Mouse (Mus musculus): ENCODE data around the gene Sigmar1.
"Not testable (repeated sequence)": the region's sequence is repeated elsewhere in the genome, so short reads cannot be mapped to it uniquely, and the experiment has no call there.

The Sigmar1 gene

GRCm38 (mm10) chr4:41755338-41756305 lies at the start of gene Sigmar1:
TSS of gene Sigmar1 (minus strand) at chr4:41756157.
- DNase-seq (ENCODE audit: low spot score in 2 of 2), result peak; percentile 85 to 91

- not testable (repeated sequence) for DNase-seq (ENCODE audit: low spot score in 2 of 2)
Measured at GRCm38 (mm10) chr4:41783197-41783596, 27.2 kb upstream of the Sigmar1 start.

GRCm38 (mm10) chr4:41782711-41783110 lies 26.8 kb upstream of the Sigmar1 start:
- DNase-seq (ENCODE audit: low spot score in 2 of 2), result not testable (repeated sequence)

- not testable (repeated sequence) for DNase-seq (ENCODE audit: low spot score in 2 of 2)
Measured at GRCm38 (mm10) chr4:41781748-41782485, 26.0 kb upstream of the Sigmar1 start.

GRCm38 (mm10) chr4:41781271-41781670 lies 25.3 kb upstream of the Sigmar1 start:
- DNase-seq (ENCODE audit: low spot score in 2 of 2), result not testable (repeated sequence)

GRCm38 (mm10) chr4:41775840-41776239 lies 19.9 kb upstream of the Sigmar1 start:
- not testable (repeated sequence) for DNase-seq (ENCODE audit: low spot score in 2 of 2)

- not testable (repeated sequence) for DNase-seq (ENCODE audit: low spot score in 2 of 2)
Measured at GRCm38 (mm10) chr4:41774506-41774905, 18.5 kb upstream of the Sigmar1 start.

- DNase-seq (ENCODE audit: low spot score in 2 of 2), result peak; percentile 70 to 77
Measured at GRCm38 (mm10) chr4:41774002-41774401, 18.0 kb upstream of the Sigmar1 start, which contains the start of gene Ccl27a. TSS of gene Ccl27a (minus strand) at chr4:41774247.

GRCm38 (mm10) chr4:41773502-41773901 lies 17.5 kb upstream of the Sigmar1 start:
- DNase-seq (ENCODE audit: low spot score in 2 of 2), result peak in 1 of 2 experiments; percentile 57

GRCm38 (mm10) chr4:41772946-41773345 lies 17.0 kb upstream of the Sigmar1 start:
- not testable (repeated sequence) for DNase-seq (ENCODE audit: low spot score in 2 of 2)

- DNase-seq (ENCODE audit: low spot score in 2 of 2), result not testable (repeated sequence)
Measured at GRCm38 (mm10) chr4:41767301-41767700, 11.3 kb upstream of the Sigmar1 start.

- not testable (repeated sequence) for DNase-seq (ENCODE audit: low spot score in 2 of 2)
Measured at GRCm38 (mm10) chr4:41763176-41763575, 7.2 kb upstream of the Sigmar1 start.

- not testable (repeated sequence) for DNase-seq (ENCODE audit: low spot score in 2 of 2)
Measured at GRCm38 (mm10) chr4:41762688-41763114, 6.7 kb upstream of the Sigmar1 start.

- DNase-seq (ENCODE audit: low spot score in 2 of 2), result no peak
Measured at GRCm38 (mm10) chr4:41762099-41762687, 6.2 kb upstream of the Sigmar1 start.

- no peak for DNase-seq (ENCODE audit: low spot score in 2 of 2)
Measured at GRCm38 (mm10) chr4:41761680-41762079, 5.7 kb upstream of the Sigmar1 start.

- DNase-seq (ENCODE audit: low spot score in 2 of 2), result no peak
Measured at GRCm38 (mm10) chr4:41760911-41761310, 5.0 kb upstream of the Sigmar1 start.

- DNase-seq (ENCODE audit: low spot score in 2 of 2), result peak; percentile 70 to 83
Measured at GRCm38 (mm10) chr4:41760288-41760721, 4.3 kb upstream of the Sigmar1 start.

GRCm38 (mm10) chr4:41759656-41760287 lies 3.8 kb upstream of the Sigmar1 start:
- DNase-seq (ENCODE audit: low spot score in 2 of 2), result peak in 1 of 2 experiments; percentile 58

GRCm38 (mm10) chr4:41759206-41759605 lies 3.2 kb upstream of the Sigmar1 start:
- no peak for DNase-seq (ENCODE audit: low spot score in 2 of 2)

- DNase-seq (ENCODE audit: low spot score in 2 of 2), result no peak
Measured at GRCm38 (mm10) chr4:41758701-41759100, 2.7 kb upstream of the Sigmar1 start.

- DNase-seq (ENCODE audit: low spot score in 2 of 2), result no peak
Measured at GRCm38 (mm10) chr4:41758021-41758420, 2.1 kb upstream of the Sigmar1 start.
